In genomic region chr5:146858772-146859171, GRCm38 (mm10) we compare ENCODE assay signal across 25 mouse cellular contexts. TPM values are rescaled to one million over a fixed set of nuclear protein-coding genes. Genes with fewer than 3 reads are reported as not detected.
DNase-seq lines count a peak whose midpoint lies in the region; ATAC-seq and TF ChIP-seq lines count a peak whose summit lies in the region.
"Had no signal": no experiment of that assay in that cellular context is flagged by ENCODE, and none has a peak within 500 bp of the region (broad histone marks: within the 10 kb centered on the region; RNA-seq: fewer than 3 reads in every experiment).

No protein-coding gene starts in this region.

- ATAC-seq in hindbrain, embryonic 12.5 days (ENCODE audit: low FRiP score), result no peak; the same call in 1 of the 2 replicates
- ATAC-seq in hindbrain, embryonic 11.5 days (ENCODE audit: low FRiP score), result no peak
- ATAC-seq in hindbrain, postnatal 0 days, result peak; percentile 56
- ATAC-seq in neural tube, embryonic 15.5 days (ENCODE audit: low FRiP score), result peak; percentile 35; the same call in 1 of the 2 replicates
- ATAC-seq: activated CD4-positive, CD25-positive, alpha-beta regulatory T cell, adult 4 months; intestine, postnatal 0 days had no signal

- no peaks in the 10 kb centered on the region for H3K4me1 ChIP-seq in hindbrain, embryonic 12.5 days
- H3K4me1 ChIP-seq in hindbrain, embryonic 11.5 days (replicated peaks; ENCODE audit: control insufficient read depth, insufficient read depth, low read length), result no peaks in the 10 kb centered on the region
- no peaks in the 10 kb centered on the region for H3K4me1 ChIP-seq in hindbrain, postnatal 0 days (ENCODE audit: insufficient read depth, low read length)
- H3K4me1 ChIP-seq in neural tube, embryonic 15.5 days, result no peaks in the 10 kb centered on the region
- H3K4me1 ChIP-seq: embryonic facial prominence, embryonic 15.5 days; heart, embryonic 12.5 days; limb, embryonic 15.5 days; stomach, embryonic 15.5 days had no signal

- H3K27ac ChIP-seq in hindbrain, embryonic 12.5 days, result 0 out of 2 replicates have a peak overlapping the region, but pooled peaks have one; percentile 0
- no peak overlapping the region for H3K27ac ChIP-seq in hindbrain, embryonic 11.5 days (ENCODE audit: low read depth, low read length)
- peak overlapping the region; percentile 32; the same call in 1 of the 2 replicates for H3K27ac ChIP-seq in hindbrain, postnatal 0 days
- H3K27ac ChIP-seq in neural tube, embryonic 15.5 days (replicated peaks), result no peak overlapping the region
- H3K27ac ChIP-seq: embryonic facial prominence, embryonic 15.5 days; limb, embryonic 15.5 days; liver, embryonic 14.5 days; stomach, embryonic 15.5 days had no signal

- peaks cover 3% of the 10 kb centered on the region; the same call in 1 of the 2 replicates for H3K27me3 ChIP-seq in hindbrain, embryonic 12.5 days
- H3K27me3 ChIP-seq in hindbrain, embryonic 11.5 days (ENCODE audit: control insufficient read depth, insufficient read depth, low read length), result no peaks in the 10 kb centered on the region
- no peaks in the 10 kb centered on the region for H3K27me3 ChIP-seq in hindbrain, postnatal 0 days (ENCODE audit: insufficient read depth, low read length)
- no peaks in the 10 kb centered on the region for H3K27me3 ChIP-seq in neural tube, embryonic 15.5 days (replicated peaks)
- H3K27me3 ChIP-seq: embryonic facial prominence, embryonic 15.5 days; heart, embryonic 12.5 days; limb, embryonic 15.5 days; stomach, embryonic 15.5 days had no signal

- TF ChIP-seq CTCF in hindbrain, postnatal 0 days (IDR thresholded peaks at IDR 0.05; ENCODE audit: low read depth), result no peak

- H3K9ac ChIP-seq in hindbrain, embryonic 12.5 days, result no peak overlapping the region
- H3K9ac ChIP-seq in hindbrain, embryonic 11.5 days (ENCODE audit: low read depth, low read length), result no peak overlapping the region
- H3K9ac ChIP-seq in hindbrain, postnatal 0 days (replicated peaks; ENCODE audit: low read length), result no peak overlapping the region
- no peak overlapping the region for H3K9ac ChIP-seq in neural tube, embryonic 15.5 days (replicated peaks)
- H3K9ac ChIP-seq: embryonic facial prominence, embryonic 15.5 days; heart, embryonic 12.5 days; limb, embryonic 15.5 days; liver, embryonic 14.5 days; lung, embryonic 14.5 days; stomach, embryonic 15.5 days had no signal

- no peak overlapping the region for H3K4me3 ChIP-seq in hindbrain, embryonic 12.5 days
- no peak overlapping the region for H3K4me3 ChIP-seq in hindbrain, embryonic 11.5 days (ENCODE audit: low read depth, low read length)
- no peak overlapping the region for H3K4me3 ChIP-seq in hindbrain, postnatal 0 days (ENCODE audit: low read length)
- H3K4me3 ChIP-seq in neural tube, embryonic 15.5 days (replicated peaks), result no peak overlapping the region
- H3K4me3 ChIP-seq: embryonic facial prominence, embryonic 15.5 days; heart, embryonic 12.5 days; limb, embryonic 15.5 days; stomach, embryonic 15.5 days had no signal

- no peak for DNase-seq in hindbrain, embryonic 11.5 days (ENCODE audit: low spot score)
- peak; percentile 19 for DNase-seq in retina, postnatal 1 day
- no peak for DNase-seq in retina, embryonic 14.5 days (ENCODE audit: low spot score)
- DNase-seq in hindbrain, postnatal 0 days (ENCODE audit: low spot score), result peak; percentile 36
- DNase-seq in spleen, postnatal 4 days (ENCODE audit: low spot score in 2 of 2), result no peak
- DNase-seq in kidney, postnatal 10 days, result no peak
- DNase-seq: adrenal gland, adult 8-10 months; cerebellum, adult 8-10 months; cerebellum, postnatal 36 days; gastrocnemius, postnatal 25 days; heart, adult 18-20 months; heart, postnatal 10 days; left cerebral cortex, postnatal 4 days; lung, embryonic 14.5 days; thymus, postnatal 25 days had no signal

- 91% methylated on average over 9 of the region's 9 CpGs for WGBS in hindbrain, embryonic 12.5 days
- 91% methylated on average over 9 of the region's 9 CpGs for WGBS in hindbrain, embryonic 11.5 days
- WGBS in hindbrain, postnatal 0 days, result 79% methylated on average over 9 of the region's 9 CpGs
- 73% methylated on average over 9 of the region's 9 CpGs for WGBS in neural tube, embryonic 15.5 days

- H3K36me3 ChIP-seq in hindbrain, embryonic 12.5 days, result no peaks in the 10 kb centered on the region
- H3K36me3 ChIP-seq in hindbrain, embryonic 11.5 days (ENCODE audit: control insufficient read depth, insufficient read depth, low read length), result no peaks in the 10 kb centered on the region
- no peaks in the 10 kb centered on the region for H3K36me3 ChIP-seq in hindbrain, postnatal 0 days (ENCODE audit: insufficient read depth, low read length)
- no peaks in the 10 kb centered on the region for H3K36me3 ChIP-seq in neural tube, embryonic 15.5 days
- H3K36me3 ChIP-seq: embryonic facial prominence, embryonic 15.5 days; heart, embryonic 12.5 days; limb, embryonic 15.5 days; stomach, embryonic 15.5 days had no signal

- H3K9me3 ChIP-seq in hindbrain, embryonic 12.5 days (replicated peaks), result no peaks in the 10 kb centered on the region
- no peaks in the 10 kb centered on the region for H3K9me3 ChIP-seq in hindbrain, embryonic 11.5 days (ENCODE audit: control insufficient read depth, low read length)
- H3K9me3 ChIP-seq in hindbrain, postnatal 0 days (ENCODE audit: low read length), result no peaks in the 10 kb centered on the region
- no peaks in the 10 kb centered on the region for H3K9me3 ChIP-seq in neural tube, embryonic 15.5 days (replicated peaks)
- H3K9me3 ChIP-seq: embryonic facial prominence, embryonic 15.5 days; limb, embryonic 15.5 days; stomach, embryonic 15.5 days had no signal

- H3K4me2 ChIP-seq in hindbrain, embryonic 12.5 days (replicated peaks), result no peak overlapping the region
- no peak overlapping the region for H3K4me2 ChIP-seq in hindbrain, embryonic 11.5 days (replicated peaks; ENCODE audit: low read depth, low read length)
- no peak overlapping the region for H3K4me2 ChIP-seq in hindbrain, postnatal 0 days (ENCODE audit: low read depth, low read length)
- H3K4me2 ChIP-seq in neural tube, embryonic 15.5 days, result no peak overlapping the region
- H3K4me2 ChIP-seq: embryonic facial prominence, embryonic 15.5 days; heart, embryonic 12.5 days; limb, embryonic 15.5 days; lung, embryonic 14.5 days; stomach, embryonic 15.5 days had no signal

RNA-seq across cellular contexts. Expression of gene Rasl11a, which starts 13.9 kb away (rescaled TPM):
- 11.0 and 13.4 TPM in 2 replicates for polyA plus RNA-seq in hindbrain, embryonic 12.5 days (2016; fragmentation: Nextera tagmentation; extraction: Ambion mirVana)
- 18.8 and 19.0 TPM in 2 replicates for polyA plus RNA-seq in hindbrain, embryonic 11.5 days (2014; fragmentation: Nextera tagmentation; extraction: Ambion mirVana)
- total RNA-seq in hindbrain, postnatal 0 days (2014; rRNA removed), result 13.3 and 15.4 TPM in 2 replicates
- 13.2 and 13.9 TPM in 2 replicates for polyA plus RNA-seq in hindbrain, postnatal 0 days (2015; fragmentation: Nextera tagmentation; extraction: Ambion mirVana)
- 12.7 and 15.2 TPM in 2 replicates for polyA plus RNA-seq in neural tube, embryonic 15.5 days (2015; fragmentation: Nextera tagmentation; extraction: Ambion mirVana)
- total RNA-seq: megakaryocyte-erythroid progenitor cell, adult 5-6 weeks had no signal

RNA-seq across cellular contexts. Expression of gene Rpl21, which starts 26.1 kb away (rescaled TPM):
- polyA plus RNA-seq in hindbrain, embryonic 12.5 days (2016; fragmentation: Nextera tagmentation; extraction: Ambion mirVana), result 362 and 406 TPM in 2 replicates
- polyA plus RNA-seq in hindbrain, embryonic 11.5 days (2014; fragmentation: Nextera tagmentation; extraction: Ambion mirVana), result 508 and 515 TPM in 2 replicates
- total RNA-seq in hindbrain, postnatal 0 days (2014; rRNA removed), result 148 and 151 TPM in 2 replicates
- polyA plus RNA-seq in hindbrain, postnatal 0 days (2015; fragmentation: Nextera tagmentation; extraction: Ambion mirVana), result 346 and 347 TPM in 2 replicates
- 337 and 386 TPM in 2 replicates for polyA plus RNA-seq in neural tube, embryonic 15.5 days (2015; fragmentation: Nextera tagmentation; extraction: Ambion mirVana)

Comparison
In these comparisons a context has a peak if more than half of its experiments do, and no peak if none do; other contexts are left out.
1. ATAC-seq: peak in hindbrain, postnatal 0 days (single experiment) and neural tube, embryonic 15.5 days (single experiment); none in hindbrain, embryonic 12.5 days (single experiment) and hindbrain, embryonic 11.5 days (single experiment).
2. H3K27ac ChIP-seq: peak in hindbrain, embryonic 12.5 days (single experiment) and hindbrain, postnatal 0 days (single experiment); none in hindbrain, embryonic 11.5 days (single experiment) and neural tube, embryonic 15.5 days (single experiment).
3. DNase-seq: peak in retina, postnatal 1 day (single experiment) and hindbrain, postnatal 0 days (single experiment); none in hindbrain, embryonic 11.5 days (single experiment), retina, embryonic 14.5 days (single experiment), spleen, postnatal 4 days (0 of 2) and kidney, postnatal 10 days (single experiment).